Mouse (Mus musculus) CD8-positive naive resting alpha-beta T cell, adult 2 months (primary cell): Measurements from ENCODE around the gene Ctnnbip1.

ENCODE experiments used
- DNase-seq, 2 experiments: peaks; one replicate each; pipeline ENCODE4 v3.0.0; 2022; ENCODE audit warnings: low read depth in 2 of 2, low spot score in 2 of 2

Gene Ctnnbip1

DNA sequence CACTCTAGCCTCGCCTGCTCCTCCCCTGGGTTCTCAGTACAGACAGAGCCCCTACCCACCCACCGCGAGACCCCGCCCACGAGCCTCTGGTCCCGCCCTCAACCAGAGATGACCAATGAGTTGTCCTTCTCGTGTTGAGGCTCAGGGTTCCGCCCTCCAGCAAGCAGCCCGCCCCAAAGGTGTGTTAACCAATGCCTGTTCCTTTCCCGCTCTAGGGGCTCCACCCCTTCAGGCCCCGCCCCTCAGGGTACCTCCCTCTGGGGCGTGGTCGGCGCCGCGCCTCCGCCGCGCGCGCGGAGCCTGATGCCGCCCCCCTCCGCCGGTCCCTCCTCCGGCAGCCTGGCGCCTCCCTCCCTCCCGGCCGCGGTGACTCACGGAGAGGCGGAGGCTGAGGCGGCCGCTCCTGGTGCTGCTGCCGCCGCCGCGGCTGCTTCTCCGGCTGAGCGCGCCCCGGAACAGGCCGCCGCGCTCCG is at the start of gene Ctnnbip1:
TSS of gene Ctnnbip1 (plus strand) at position 369 of the 473 bp plus-strand sequence.
- DNase-seq = peak; percentile 85 to 90

GRCm38 (mm10) chr4:149469557-149469956 is 48.5 kb upstream of the Ctnnbip1 start:
- DNase-seq = peak; percentile 57

- no peak for DNase-seq
Observed at GRCm38 (mm10) chr4:149475096-149475495, 42.9 kb upstream of the Ctnnbip1 start.

DNA sequence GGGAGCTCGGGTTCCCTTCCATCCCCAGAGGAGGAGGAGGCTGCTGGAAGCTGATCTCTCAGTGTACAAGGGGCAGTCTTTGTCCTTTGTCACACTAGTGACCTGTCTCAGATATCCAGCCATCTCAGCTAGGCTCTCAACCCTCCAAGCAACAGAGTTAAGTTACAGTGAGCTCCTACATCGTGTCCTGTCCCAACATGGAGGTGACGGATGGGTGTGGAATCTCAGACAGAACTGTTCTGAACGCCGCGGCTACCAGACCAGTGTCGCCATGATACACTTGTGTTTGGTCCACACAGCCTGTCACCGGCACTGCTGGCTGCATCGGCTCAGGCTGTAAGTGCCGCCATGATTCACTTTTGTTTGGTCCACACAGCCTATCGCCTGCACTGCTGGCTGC is 41.0 kb upstream of the Ctnnbip1 start, which contains the start of gene Tmem274:
TSS of gene Tmem274 (plus strand) at position 301 of the 400 bp plus-strand sequence.
- DNase-seq = no peak

GRCm38 (mm10) chr4:149484566-149484965 is 33.5 kb upstream of the Ctnnbip1 start:
- DNase-seq = no peak

DNA sequence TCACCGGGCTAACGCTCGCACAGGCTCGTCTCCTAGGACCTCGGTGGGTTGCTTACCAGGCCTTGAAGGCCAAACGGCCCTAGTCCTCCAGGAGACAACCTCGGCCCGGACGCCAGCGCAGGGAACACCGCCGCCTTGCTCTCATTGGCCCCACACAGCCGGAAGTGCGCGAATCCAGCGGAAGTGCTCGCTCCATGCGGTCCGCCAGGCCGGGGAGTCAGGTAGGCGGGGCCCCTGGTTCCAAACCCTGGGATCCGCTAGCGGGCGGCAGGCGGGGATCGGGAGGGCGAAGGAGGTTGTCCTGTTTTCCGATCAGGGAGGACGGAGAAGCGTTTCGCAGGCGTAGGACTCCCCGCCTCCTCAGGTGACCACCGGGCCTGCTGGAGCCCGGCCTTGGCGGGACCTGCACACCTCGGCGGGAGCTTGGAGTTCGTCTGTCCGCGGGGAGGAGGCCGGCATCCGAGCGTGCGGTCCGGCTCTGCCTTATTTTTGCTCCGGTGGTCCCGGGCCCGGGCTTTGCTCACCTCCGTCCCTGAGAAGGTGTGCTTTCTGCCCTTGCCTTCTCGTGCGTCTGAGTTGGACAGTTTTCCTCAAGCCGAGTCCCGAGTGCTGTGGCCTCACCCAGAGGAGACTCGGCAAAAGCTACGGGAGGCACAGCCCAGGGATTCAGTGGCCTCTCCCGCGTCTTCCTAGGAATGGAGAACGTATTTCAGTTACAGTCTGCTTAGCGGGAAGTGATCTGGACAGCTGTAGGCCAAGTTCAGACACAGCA is 32.8 kb upstream of the Ctnnbip1 start, which contains the start of the genes Nmnat1 and Lzic:
TSS of gene Nmnat1 (minus strand) at position 150 of the 772 bp plus-strand sequence.
TSS of gene Lzic (plus strand) at position 177 of the 772 bp plus-strand sequence.
- DNase-seq = peak; percentile 83 to 84

DNA sequence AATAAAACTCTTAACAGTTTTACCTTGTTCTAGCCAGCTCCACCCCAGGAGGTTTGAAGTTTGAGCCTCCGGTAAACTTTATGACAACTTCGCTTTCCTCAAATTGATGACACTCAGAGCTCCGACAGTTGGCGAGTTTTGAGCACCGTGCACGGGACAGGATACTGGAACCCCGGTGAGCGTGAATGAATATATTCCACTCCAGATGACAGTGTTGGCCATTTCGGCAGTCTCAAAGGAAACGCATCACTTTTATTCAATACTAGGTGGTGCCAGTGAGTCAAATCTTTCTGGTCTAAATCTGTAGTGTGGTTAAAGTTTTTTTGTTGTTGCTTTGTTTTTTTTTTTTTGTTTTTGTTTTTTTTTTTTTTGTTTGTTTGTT is 32.2 kb upstream of the Ctnnbip1 start:
- DNase-seq = peak in 1 of 2 experiments; percentile 30

DNA sequence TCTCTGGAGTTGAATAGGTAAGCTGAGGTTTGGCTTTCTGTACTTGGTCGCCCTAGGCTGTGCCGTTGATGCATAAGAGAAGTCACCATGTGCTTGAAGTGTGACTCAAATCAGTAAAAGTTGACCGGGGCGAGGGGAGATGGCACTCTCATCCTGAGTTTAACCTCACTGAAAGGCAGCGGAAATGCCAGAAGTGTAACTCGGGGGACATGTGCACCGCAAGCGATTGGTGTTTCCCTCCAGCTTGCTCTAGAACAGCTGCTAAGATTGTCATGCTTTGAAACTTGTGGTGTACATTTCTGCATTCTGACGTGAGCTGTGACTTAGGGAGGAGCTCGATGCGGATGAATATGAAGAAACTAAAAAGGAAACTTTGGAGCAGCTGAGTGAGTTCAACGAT is 30.3 kb upstream of the Ctnnbip1 start:
- no peak for DNase-seq

DNA sequence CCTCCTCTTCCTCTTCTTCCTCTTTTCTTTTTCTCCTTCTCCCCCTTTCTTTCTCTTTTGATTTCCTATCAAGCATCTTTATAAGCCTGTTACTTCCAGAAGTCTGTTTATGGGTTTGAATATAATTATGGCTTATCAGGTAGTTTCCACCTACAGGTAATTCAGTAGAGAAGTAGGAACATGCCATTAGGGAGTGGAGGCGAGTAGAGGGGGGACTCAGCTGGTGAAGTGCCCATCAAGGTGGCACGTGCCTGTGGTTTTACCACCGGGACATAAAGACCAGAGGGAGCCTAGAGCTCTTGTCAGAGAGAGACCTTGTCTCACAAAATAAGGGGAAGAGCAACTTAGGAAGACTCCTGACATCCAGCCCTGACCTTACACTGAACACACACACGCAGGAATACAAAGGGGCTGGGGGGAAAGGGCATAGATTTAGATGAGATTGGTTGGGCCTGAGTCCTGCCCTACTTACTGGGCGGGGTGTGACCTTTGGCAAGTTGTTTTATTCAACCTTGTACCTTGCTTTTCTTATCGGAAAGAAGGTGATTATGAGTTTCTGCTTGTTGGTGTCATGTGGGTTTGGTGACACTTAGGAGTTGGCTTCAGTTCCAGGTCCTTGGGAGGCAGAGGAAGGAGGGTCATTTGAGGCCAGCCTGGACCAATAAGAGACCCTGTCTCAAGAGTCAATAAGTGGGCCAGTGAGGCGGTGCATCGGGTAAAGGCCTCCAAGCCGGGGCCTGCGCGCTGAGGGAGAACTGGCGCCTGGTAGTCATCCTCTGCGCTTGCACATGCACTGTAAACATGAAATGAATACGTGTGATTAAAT is 28.4 kb upstream of the Ctnnbip1 start:
- no peak for DNase-seq

GRCm38 (mm10) chr4:149491151-149491550 is 26.9 kb upstream of the Ctnnbip1 start:
- DNase-seq = no peak

DNA sequence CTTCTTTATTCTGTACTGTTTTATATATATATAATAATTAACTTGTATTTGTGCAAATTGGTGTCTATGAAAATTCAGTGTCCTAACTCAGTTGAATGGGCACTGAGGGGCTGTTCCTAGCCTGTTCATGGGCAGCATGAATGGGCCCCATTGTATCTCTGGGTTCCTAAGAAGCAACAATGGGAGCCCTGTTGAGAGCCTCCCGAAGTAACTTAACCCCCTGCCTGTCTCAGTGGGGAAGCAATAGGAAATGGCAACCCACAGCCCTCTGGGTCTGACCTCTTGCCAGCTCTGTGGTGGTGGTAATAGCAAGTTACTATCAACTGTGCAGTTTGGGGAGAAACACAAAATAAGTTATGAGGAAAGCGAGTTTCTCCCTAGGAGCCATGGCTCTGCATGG is 21.4 kb upstream of the Ctnnbip1 start:
- no peak for DNase-seq

DNA sequence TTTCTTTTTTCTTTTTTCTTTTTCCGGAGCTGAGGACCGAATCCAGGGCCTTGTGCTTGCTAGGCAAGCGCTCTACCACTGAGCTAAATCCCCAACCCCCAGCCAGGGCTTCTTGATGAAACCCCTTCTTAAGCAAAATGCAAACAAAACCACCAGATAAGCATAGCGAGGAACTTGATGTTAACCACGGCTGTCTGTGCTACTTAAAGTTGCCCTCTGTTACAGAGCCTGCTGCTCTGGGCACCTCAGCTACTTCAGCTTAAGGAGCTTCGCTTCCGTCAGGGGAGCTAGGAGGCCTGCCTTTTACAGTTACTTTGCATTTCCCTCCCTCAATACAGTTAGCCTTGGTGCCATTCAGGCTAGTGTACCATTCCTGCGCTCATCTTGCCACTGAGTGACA is 19.1 kb upstream of the Ctnnbip1 start:
- DNase-seq = no peak

DNA sequence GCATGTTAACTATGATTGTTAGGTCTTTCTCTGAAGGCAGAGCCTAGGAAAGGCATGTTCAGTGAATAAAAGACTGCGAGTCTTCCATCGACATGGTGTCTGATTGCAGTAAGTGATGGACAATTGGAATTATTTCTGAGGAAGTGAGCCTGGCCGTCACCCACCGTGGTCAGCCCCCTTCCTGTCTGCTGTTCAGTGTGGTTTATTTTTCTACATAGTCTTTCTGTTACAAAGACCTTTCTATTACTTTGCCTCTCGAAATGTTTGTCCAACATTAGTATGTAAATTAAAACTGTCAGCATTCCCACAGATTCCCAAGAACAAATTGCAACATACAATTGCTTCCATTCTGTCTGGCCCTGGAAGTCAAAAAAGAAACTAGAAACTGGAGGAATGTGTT is 18.2 kb upstream of the Ctnnbip1 start:
- no peak for DNase-seq

GRCm38 (mm10) chr4:149504363-149504762 is 13.7 kb upstream of the Ctnnbip1 start:
- DNase-seq = no peak

- DNase-seq = no peak
Observed at GRCm38 (mm10) chr4:149504858-149505257, 13.2 kb upstream of the Ctnnbip1 start.

GRCm38 (mm10) chr4:149505261-149505967 is 12.6 kb upstream of the Ctnnbip1 start:
- no peak for DNase-seq

- DNase-seq = no peak
Observed at GRCm38 (mm10) chr4:149506904-149507303, 11.1 kb upstream of the Ctnnbip1 start.

DNA sequence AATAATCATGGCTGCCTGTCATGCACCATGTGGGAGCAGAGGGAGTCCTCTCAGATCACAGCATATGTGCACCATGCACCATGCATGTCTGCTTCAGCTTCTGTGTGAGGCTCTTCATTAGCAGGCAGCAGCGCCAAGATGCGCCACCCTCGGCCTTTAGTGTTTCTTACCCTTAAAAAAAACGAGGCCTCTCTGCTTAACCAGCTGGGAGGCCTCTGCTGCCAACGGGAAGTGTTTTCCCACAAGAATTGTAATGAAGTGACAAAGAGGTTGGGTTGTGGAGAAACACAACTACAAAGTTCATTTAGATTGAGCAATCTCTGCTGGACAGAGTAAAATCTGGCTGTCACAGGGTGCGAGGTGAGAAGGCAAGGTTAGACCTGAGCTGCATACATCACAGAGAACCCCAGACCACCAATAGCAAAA is 6.8 kb upstream of the Ctnnbip1 start:
- DNase-seq = no peak

DNA sequence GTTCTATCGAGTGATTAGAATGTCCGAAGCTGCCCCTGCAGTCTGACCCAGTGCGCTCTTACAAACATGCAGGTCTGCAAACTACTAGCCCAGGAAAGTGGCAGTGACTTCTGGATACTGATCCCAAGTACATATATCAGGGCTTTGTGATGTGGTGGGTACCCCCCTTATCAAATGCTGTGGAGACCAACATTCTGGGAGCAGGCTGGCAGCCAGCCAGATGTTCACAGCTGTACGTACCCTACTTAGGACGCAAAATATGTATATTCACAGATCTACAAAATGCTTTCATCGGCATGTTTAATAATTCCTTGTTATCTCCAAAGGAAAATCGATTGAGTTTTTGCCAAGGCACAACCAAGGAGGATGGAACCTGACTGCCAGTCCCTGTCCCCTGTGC is 6.0 kb upstream of the Ctnnbip1 start:
- DNase-seq = no peak

DNA sequence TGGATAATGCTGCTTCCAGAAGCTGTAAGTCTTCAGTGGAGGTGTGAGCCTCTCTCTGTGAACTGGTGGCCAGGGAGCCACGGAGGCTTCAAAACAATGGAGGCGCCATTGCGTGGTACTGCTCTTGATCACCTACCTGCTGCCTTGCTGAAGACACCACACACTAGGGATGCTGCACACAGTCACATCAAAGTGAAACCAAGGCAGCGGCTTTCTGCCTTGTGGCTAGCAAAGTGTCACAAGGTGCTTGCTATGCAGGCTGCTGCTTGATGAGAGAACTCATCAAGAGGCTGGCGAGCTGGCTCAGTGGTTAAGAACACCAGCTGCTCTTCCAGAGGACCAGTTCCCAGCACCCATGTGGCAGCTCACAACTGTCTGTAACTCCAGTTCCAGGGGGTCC is 2.3 kb upstream of the Ctnnbip1 start:
- peak in 1 of 2 experiments; percentile 23 for DNase-seq
